20 mouse cellular contexts compared by ENCODE assay signal in the genomic region with DNA sequence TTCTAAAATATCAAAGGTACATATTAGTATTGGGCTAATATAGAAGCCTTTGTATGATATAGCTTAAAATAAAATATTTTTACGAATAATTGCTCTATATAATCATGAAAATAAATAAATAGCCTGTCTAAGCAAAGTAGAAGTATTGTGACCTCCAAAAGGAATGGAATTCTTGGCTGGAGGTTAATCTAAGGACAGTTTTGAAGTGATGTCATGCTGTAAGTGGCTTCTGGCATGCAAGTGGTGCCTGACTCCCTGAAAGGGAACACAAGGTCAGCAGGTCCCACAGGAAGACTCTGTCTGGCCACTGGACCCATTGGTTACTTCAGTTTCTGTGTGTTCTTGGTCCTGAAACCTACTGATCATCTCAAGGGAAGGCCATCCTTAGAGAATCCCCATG.
"Had no signal": no experiment of that assay in that cellular context is flagged by ENCODE, and none has a peak within 500 bp of the region (broad histone marks: within the 10 kb centered on the region; RNA-seq: fewer than 3 reads in every experiment).

No protein-coding gene starts in this region.

- H3K9me3 ChIP-seq: midbrain, embryonic 10.5 days; midbrain, embryonic 12.5 days; neural tube, embryonic 13.5 days; neural tube, embryonic 15.5 days; stomach, embryonic 15.5 days had no signal

- H3K4me1 ChIP-seq: midbrain, embryonic 10.5 days; midbrain, embryonic 12.5 days; neural tube, embryonic 13.5 days; neural tube, embryonic 15.5 days; stomach, embryonic 15.5 days had no signal

- H3K4me2 ChIP-seq: lung, embryonic 14.5 days; midbrain, embryonic 12.5 days; neural tube, embryonic 13.5 days; neural tube, embryonic 15.5 days; stomach, embryonic 15.5 days had no signal

- ATAC-seq: midbrain, embryonic 16.5 days had no signal

- H3K4me3 ChIP-seq: midbrain, embryonic 10.5 days; midbrain, embryonic 12.5 days; myocyte; neural tube, embryonic 13.5 days; neural tube, embryonic 15.5 days; stomach, embryonic 15.5 days had no signal

- DNase-seq: lung, adult 18-20 months; lung, embryonic 14.5 days; lung, postnatal 10 days; lung, postnatal 4 days; midbrain, embryonic 14.5 days; retina, postnatal 1 day; right cerebral cortex, adult 18-20 months; right cerebral cortex, postnatal 25 days; right cerebral cortex, postnatal 4 days; thymus, adult 2 months; thymus, postnatal 25 days; thymus, postnatal 4 days had no signal

- H3K27me3 ChIP-seq: midbrain, embryonic 12.5 days; neural tube, embryonic 13.5 days; neural tube, embryonic 15.5 days; stomach, embryonic 15.5 days had no signal

- H3K27ac ChIP-seq: midbrain, embryonic 10.5 days; midbrain, embryonic 12.5 days; neural tube, embryonic 13.5 days; neural tube, embryonic 15.5 days; stomach, embryonic 15.5 days; stomach, postnatal 0 days had no signal

- H3K9ac ChIP-seq: lung, embryonic 14.5 days; midbrain, embryonic 12.5 days; neural tube, embryonic 13.5 days; neural tube, embryonic 15.5 days; stomach, embryonic 15.5 days had no signal

- H3K36me3 ChIP-seq: midbrain, embryonic 10.5 days; midbrain, embryonic 12.5 days; neural tube, embryonic 13.5 days; neural tube, embryonic 15.5 days; stomach, embryonic 15.5 days had no signal
